Mouse (Mus musculus): ENCODE measurements around the gene Prex1. TPM values are rescaled to one million over a fixed set of nuclear protein-coding genes. Genes with fewer than 3 reads are reported as not detected.

Prex1 gene
- total and polyA plus RNA-seq, 3 experiments, result 5.5 to 19.5 (median 18.5) TPM

- H3K27ac ChIP-seq (ENCODE audit: insufficient read depth, low read depth), result peak overlapping the region; percentile 88
- peak; percentile 78 for DNase-seq (ENCODE audit: extremely low read depth)
- peak overlapping the region; percentile 8; the same call in 1 of the 2 replicates for H3K9ac ChIP-seq (ENCODE audit: insufficient read depth, low read depth)
- H3K9me3 ChIP-seq (replicated peaks; ENCODE audit: low read length), result no peaks in the 10 kb centered on the region
- H3K36me3 ChIP-seq (replicated peaks in 1 of 2; ENCODE audit: control insufficient read depth in 1 of 2, insufficient read depth in 1 of 2, low read length in 1 of 2), result no peaks in the 10 kb centered on the region
- H3K4me2 ChIP-seq (ENCODE audit: insufficient read depth, low read depth, poor library complexity, severe bottlenecking), result no peak overlapping the region
- dilution Hi-C loops (cut with MboI; ENCODE audit: extremely low pct_ligation_motif_present, extremely low pct_unique_long_range_greater_than_20kb, low sequenced_read_pairs), result no loop called here
- peak; percentile 97 for TF ChIP-seq EP300 (IDR thresholded peaks at IDR 0.05; ENCODE audit: low read length)
- peak; percentile 73; the same call in 1 of the 2 replicates for TF ChIP-seq KAT2A (IDR thresholded peaks at IDR 0.05; ENCODE audit: insufficient replicate concordance, low read length)
- TF ChIP-seq MAX (IDR thresholded peaks at IDR 0.05; ENCODE audit: low read length), result peak; percentile 64
- TF ChIP-seq POLR2AphosphoS2 (IDR thresholded peaks at IDR 0.05; ENCODE audit: low read depth, low read length), result no peak
- TF ChIP-seq SMC3 (IDR thresholded peaks at IDR 0.05; ENCODE audit: low read depth, low read length), result peak; percentile 40
- TF ChIP-seq BHLHE40 (IDR thresholded peaks at IDR 0.05; ENCODE audit: low read depth, low read length), result peak; percentile 86
- no peak for TF ChIP-seq NRF1 (IDR thresholded peaks at IDR 0.05; ENCODE audit: low read depth, low read length)
- no peak for TF ChIP-seq GABPA (IDR thresholded peaks at IDR 0.05; ENCODE audit: insufficient replicate concordance, low read depth, low read length)
- TF ChIP-seq RAD21 (IDR thresholded peaks at IDR 0.05; ENCODE audit: low read depth, low read length), result peak; percentile 9
- peak; percentile 91 for TF ChIP-seq ETS1 (conservative IDR thresholded peaks at IDR 0.05; ENCODE audit: low read depth, low read length)
- no peak for TF ChIP-seq E2F4 (IDR thresholded peaks at IDR 0.05; ENCODE audit: insufficient replicate concordance, low read depth, low read length)
- TF ChIP-seq JUND (conservative IDR thresholded peaks at IDR 0.05; ENCODE audit: low read depth, low read length), result peak; percentile 79
- TF ChIP-seq CHD2 (IDR thresholded peaks at IDR 0.05; ENCODE audit: low read length), result peak; percentile 94
- TF ChIP-seq ZKSCAN1 (IDR thresholded peaks at IDR 0.05; ENCODE audit: borderline replicate concordance, low read depth, low read length), result peak; percentile 7; the same call in 1 of the 2 replicates
- TF ChIP-seq MAZ (IDR thresholded peaks at IDR 0.05; ENCODE audit: low read depth, low read length), result peak; percentile 99
- TF ChIP-seq RCOR1 (conservative IDR thresholded peaks at IDR 0.05; ENCODE audit: low read depth, low read length), result peak; percentile 97
- TF ChIP-seq ZMIZ1 (IDR thresholded peaks at IDR 0.05; ENCODE audit: low read depth, low read length), result no peak
- no peak for TF ChIP-seq UBTF (IDR thresholded peaks at IDR 0.05; ENCODE audit: low read depth, low read length)
- no peak for TF ChIP-seq CHD1 (IDR thresholded peaks at IDR 0.05; ENCODE audit: low read depth, low read length)
- TF ChIP-seq MXI1 (IDR thresholded peaks at IDR 0.05; ENCODE audit: low read depth, low read length), result peak; percentile 58; the same call in 1 of the 2 replicates
- TF ChIP-seq HCFC1 (IDR thresholded peaks at IDR 0.05; ENCODE audit: low read depth, low read length), result peak; percentile 49; the same call in 1 of the 2 replicates
- TF ChIP-seq TCF12 (IDR thresholded peaks at IDR 0.05; ENCODE audit: low read depth, low read length), result peak; percentile 88; the same call in 1 of the 2 replicates
- TF ChIP-seq SIN3A (IDR thresholded peaks at IDR 0.05; ENCODE audit: low read length), result peak; percentile 80
- no peak for TF ChIP-seq USF1 (IDR thresholded peaks at IDR 0.05; ENCODE audit: low read depth, low read length)
- TF ChIP-seq CTCF (conservative IDR thresholded peaks at IDR 0.05 in 1 of 2, IDR thresholded peaks at IDR 0.05 in 1 of 2; ENCODE audit: low read depth in 2 of 2, low read length in 2 of 2), result no peak
- peak; percentile 90 for TF ChIP-seq MEF2A (IDR thresholded peaks at IDR 0.05; ENCODE audit: borderline replicate concordance, low read depth, low read length)
- TF ChIP-seq MYC (IDR thresholded peaks at IDR 0.05; ENCODE audit: low read depth, low read length), result peak; percentile 63; the same call in 1 of the 2 replicates
- peak; percentile 42; the same call in 1 of the 2 replicates for TF ChIP-seq ELF1 (IDR thresholded peaks at IDR 0.05; ENCODE audit: low read depth, low read length)
- TF ChIP-seq ZNF384 (IDR thresholded peaks at IDR 0.05; ENCODE audit: low read depth, low read length), result peak; percentile 30; the same call in 1 of the 2 replicates
- TF ChIP-seq NELFE (IDR thresholded peaks at IDR 0.05; ENCODE audit: low read depth, low read length), result 0 out of 2 replicates have a peak, but pooled peaks have one; percentile 37
- TF ChIP-seq MAFK (IDR thresholded peaks at IDR 0.05; ENCODE audit: insufficient replicate concordance, low read length), result peak; percentile 76; the same call in 1 of the 2 replicates
- no peak for TF ChIP-seq USF2 (conservative IDR thresholded peaks at IDR 0.05; ENCODE audit: low read depth, low read length)
- peak; percentile 84 for TF ChIP-seq JUN (IDR thresholded peaks at IDR 0.05; ENCODE audit: insufficient read depth, low read depth, low read length)
- TF ChIP-seq IRF4 (IDR thresholded peaks at IDR 0.05; ENCODE audit: low read depth, low read length), result peak; percentile 99
- no peak for TF ChIP-seq TBP (conservative IDR thresholded peaks at IDR 0.05; ENCODE audit: low read depth, low read length)
- TF ChIP-seq POLR2A (IDR thresholded peaks at IDR 0.05; ENCODE audit: low read depth, low read length), result peak; percentile 40; the same call in 1 of the 2 replicates
- 0 out of 2 replicates have a peak, but pooled peaks have one; percentile 10 for TF ChIP-seq ZC3H11A (IDR thresholded peaks at IDR 0.05; ENCODE audit: low read depth, low read length)
- TF ChIP-seq PAX5 (IDR thresholded peaks at IDR 0.05; ENCODE audit: low read length), result no peak
- in situ Hi-C loops (cut with MboI; ENCODE audit: low pct_ligation_motif_present, low pct_unique_long_range_greater_than_20kb, low sequenced_read_pairs), result no loop called here
- no peak overlapping the region for H3K4me3 ChIP-seq (replicated peaks in 1 of 3; ENCODE audit: low read depth in 2 of 3, low read length in 2 of 3, poor library complexity in 1 of 3)
- no peaks in the 10 kb centered on the region for H3K79me2 ChIP-seq (replicated peaks; ENCODE audit: control insufficient read depth, extremely low read depth, insufficient read depth, poor library complexity, severe bottlenecking)
- H3K27me3 ChIP-seq (replicated peaks), result no peaks in the 10 kb centered on the region
- H3K4me1 ChIP-seq (ENCODE audit: control insufficient read depth in 1 of 2, insufficient read depth in 2 of 2), result peaks cover 45 to 83% of the 10 kb centered on the region in 2 experiments
Observed at GRCm38 (mm10) chr2:166732860-166733259, 19.2 kb upstream of the Prex1 start.
